Mouse (Mus musculus) Patski (cell line): Measurements from ENCODE around the gene Ctnnal1. TPM values are rescaled to one million over a fixed set of nuclear protein-coding genes. Genes with fewer than 3 reads are reported as not detected.
A peak's percentile ranks its signal among the peaks of the same experiment; 100 is the strongest.

ENCODE experiments used
- ATAC-seq: fragments of 100-300 bp; one replicate; pipeline ENCODE4 v1.8.0; 2021
- CTCF ChIA-PET: fragments of 350-600 bp; sonication (Branson Sonifier 250); formaldehyde crosslinking; loops from one replicate; lab custom pipeline; 2022; ENCODE audit warnings: inconsistent platforms; lab: Charles Lee
- POLR2A ChIA-PET: fragments of 350-600 bp; sonication (Branson Sonifier 250); formaldehyde crosslinking; loops from one replicate; lab custom pipeline; 2022; ENCODE audit warnings: antibody characterized with exemption, inconsistent platforms; lab: Charles Lee
- DNase-seq: peaks from one replicate; pipeline ENCODE4 v3.0.0-alpha.2; 2011; ENCODE audit warnings: low read depth, low spot score
- H3K27me3 ChIP-seq: fragments of 371-371 bp; one replicate; pipeline ENCODE4 v1.5.1; 2021
- CTCF ChIP-seq: fragments of 100-300 bp; IDR thresholded peaks from one replicate; pipeline ENCODE4 v1.5.1; 2021
- in situ Hi-C: fragments of 300-500 bp; cut with MboI; formaldehyde crosslinking; loops from 3 replicates; pipeline ENCODE4 v1.11.1; 2018; ENCODE audit warnings: low pct_unique_long_range_greater_than_20kb, mixed read lengths
- polyA plus RNA-seq: library from polyadenylated mRNA; unstranded; gene quantifications from one replicate; pipeline ENCODE4 v1.2.3, GENCODE M21; 2021

The Ctnnal1 gene
- 33.7 TPM for polyA plus RNA-seq

DNA sequence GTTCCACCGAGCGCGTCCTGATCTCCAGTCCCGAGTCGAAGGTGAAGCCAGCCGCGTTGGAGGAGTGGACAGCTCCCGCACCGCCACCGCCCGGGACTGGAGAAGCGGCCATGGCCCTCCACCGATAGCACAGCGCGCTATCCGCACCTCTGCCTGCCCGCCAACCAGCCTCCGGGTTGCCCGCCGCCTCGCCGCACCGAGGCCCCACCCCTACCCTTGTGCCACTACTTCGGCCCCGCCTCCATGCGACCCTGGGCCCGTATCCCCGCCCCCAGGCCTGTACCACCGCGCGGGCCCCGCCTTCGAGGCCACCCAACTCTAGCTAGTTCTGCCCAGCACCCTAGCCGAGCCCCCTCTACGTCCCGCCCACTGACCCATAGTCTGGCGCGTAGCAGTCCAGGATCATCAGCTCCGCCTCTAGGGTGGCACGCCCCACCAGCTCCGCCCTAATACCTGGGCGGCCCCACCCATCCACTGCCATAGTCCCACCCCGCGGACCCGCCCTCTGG lies at the start of gene Ctnnal1:
Gene Ctnnal1, minus strand, starts transcription at position 186 of the 509 bp plus-strand sequence.
- ChIA-PET CTCF (interaction anchor here (1.3 kb wide), 1 partner anchor 14 kb away, joined by 3 read pairs; no protein-coding TSS in a partner anchor), POLR2A (no interaction called here)
- DNase-seq (no peak), ATAC-seq (peak; percentile 81)
- no peak for TF ChIP-seq CTCF
- H3K27me3 ChIP-seq, result no peaks in the 10 kb centered on the region
- in situ Hi-C loops, result no loop called here

DNA sequence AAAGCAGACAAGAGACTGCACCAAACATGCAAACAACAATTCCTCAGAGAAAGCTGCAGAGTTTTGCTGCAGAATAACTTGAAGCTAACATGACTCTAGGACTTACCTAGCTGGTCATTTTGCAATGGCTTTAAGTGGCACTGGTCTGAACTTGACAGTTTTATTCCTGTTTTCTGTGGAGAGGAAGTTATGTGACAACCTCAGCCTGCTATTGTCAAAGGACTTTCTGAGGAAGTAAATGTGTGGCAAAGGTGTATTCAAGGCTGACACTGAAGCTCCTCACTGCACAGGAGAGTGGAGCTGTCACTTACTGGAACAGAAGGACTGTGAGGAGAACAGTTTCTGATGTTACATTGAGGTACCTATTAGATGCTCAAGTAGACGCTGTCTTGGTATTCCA lies 49.8 kb upstream of the Ctnnal1 start:
- in situ Hi-C loops, result no loop called here
- ChIA-PET POLR2A (no interaction called here), CTCF (no interaction called here)
- DNase-seq (no peak), ATAC-seq (no peak)
- H3K27me3 ChIP-seq, result no peaks in the 10 kb centered on the region
- no peak for TF ChIP-seq CTCF

DNA sequence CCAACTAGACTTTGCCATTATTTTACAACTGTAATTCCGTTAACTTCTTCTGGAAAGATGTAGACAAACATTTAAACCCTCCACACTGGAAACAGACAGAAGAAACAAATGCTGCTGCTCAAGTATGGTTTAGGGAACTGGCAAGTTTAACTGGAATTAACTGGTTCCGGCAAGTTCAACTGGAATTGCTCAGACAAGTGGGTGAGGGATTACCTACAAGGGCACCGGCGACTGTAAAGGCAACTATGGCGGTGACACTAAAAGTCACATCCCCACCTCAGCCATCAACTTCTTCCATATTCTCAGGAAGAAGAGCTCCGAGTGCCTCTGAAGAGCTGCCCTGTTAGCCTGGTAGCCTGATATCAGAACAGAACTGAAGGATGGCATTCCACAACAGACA lies 49.4 kb upstream of the Ctnnal1 start:
- ChIA-PET POLR2A (no interaction called here), CTCF (no interaction called here)
- no peak for TF ChIP-seq CTCF
- in situ Hi-C loops, result no loop called here
- DNase-seq (no peak), ATAC-seq (no peak)
- no peaks in the 10 kb centered on the region for H3K27me3 ChIP-seq

- DNase-seq (no peak), ATAC-seq (no peak)
- ChIA-PET POLR2A (no interaction called here), CTCF (interaction anchor here (1.2 kb wide), 1 partner anchor 14 kb away, joined by 3 read pairs; no protein-coding TSS in a partner anchor)
- in situ Hi-C loops, result no loop called here
- no peaks in the 10 kb centered on the region for H3K27me3 ChIP-seq
- no peak for TF ChIP-seq CTCF
Observed at GRCm38 (mm10) chr4:56912382-56913001, 47.5 kb upstream of the Ctnnal1 start.

DNA sequence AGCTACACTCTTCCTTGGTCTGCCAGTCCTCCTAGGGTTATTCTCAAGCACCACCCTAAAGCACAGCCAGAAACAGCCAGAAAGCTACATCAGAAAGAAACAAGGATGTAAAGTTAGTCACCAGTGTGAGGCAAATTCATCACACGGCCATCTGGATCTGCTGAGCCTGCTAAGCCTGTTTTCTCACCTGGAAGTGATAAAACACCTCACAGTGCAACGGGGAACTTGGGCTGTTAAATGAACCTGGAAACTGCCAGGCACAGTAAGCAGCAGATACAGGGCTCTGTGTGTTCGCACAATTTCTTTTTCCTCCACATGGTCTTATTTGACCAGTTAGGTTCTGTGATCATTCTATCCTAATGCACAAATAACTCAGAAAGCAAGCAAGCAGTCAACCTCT lies 44.6 kb upstream of the Ctnnal1 start:
- ATAC-seq (no peak), DNase-seq (no peak)
- H3K27me3 ChIP-seq, result no peaks in the 10 kb centered on the region
- in situ Hi-C loops, result no loop called here
- ChIA-PET POLR2A (no interaction called here), CTCF (interaction anchor here (1.2 kb wide), 1 partner anchor 15 kb away, joined by 3 read pairs; no protein-coding TSS in a partner anchor)
- no peak for TF ChIP-seq CTCF

- no peak for ATAC-seq
- no peak for DNase-seq
- in situ Hi-C loops, result no loop called here
- no peaks in the 10 kb centered on the region for H3K27me3 ChIP-seq
- no peak for TF ChIP-seq CTCF
- CTCF ChIA-PET, result no interaction called here
- POLR2A ChIA-PET, result no interaction called here
Observed at GRCm38 (mm10) chr4:56907671-56908070, 42.7 kb upstream of the Ctnnal1 start.

DNA sequence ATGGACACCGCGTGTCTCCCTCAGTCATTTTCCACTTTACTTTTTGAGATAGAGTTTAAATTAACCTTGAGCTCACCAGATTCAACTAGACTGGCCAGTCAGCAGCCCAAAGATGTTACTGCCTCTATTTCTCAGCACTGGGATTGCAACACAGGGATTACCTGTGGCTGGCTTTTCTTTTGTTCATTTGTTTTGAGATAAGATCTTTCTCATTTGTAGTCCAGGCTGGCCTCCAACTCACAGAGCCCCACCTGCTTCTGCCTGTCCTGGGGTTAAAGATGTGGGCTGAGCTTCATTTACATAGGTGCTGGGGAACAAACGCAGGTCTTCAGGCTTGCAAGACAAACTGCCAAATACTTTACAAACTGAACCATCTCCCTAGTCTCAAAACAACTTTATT lies 41.9 kb upstream of the Ctnnal1 start:
- no peaks in the 10 kb centered on the region for H3K27me3 ChIP-seq
- no peak for DNase-seq
- ATAC-seq, result no peak
- in situ Hi-C loops, result no loop called here
- POLR2A ChIA-PET, result no interaction called here
- CTCF ChIA-PET, result no interaction called here
- no peak for TF ChIP-seq CTCF

DNA sequence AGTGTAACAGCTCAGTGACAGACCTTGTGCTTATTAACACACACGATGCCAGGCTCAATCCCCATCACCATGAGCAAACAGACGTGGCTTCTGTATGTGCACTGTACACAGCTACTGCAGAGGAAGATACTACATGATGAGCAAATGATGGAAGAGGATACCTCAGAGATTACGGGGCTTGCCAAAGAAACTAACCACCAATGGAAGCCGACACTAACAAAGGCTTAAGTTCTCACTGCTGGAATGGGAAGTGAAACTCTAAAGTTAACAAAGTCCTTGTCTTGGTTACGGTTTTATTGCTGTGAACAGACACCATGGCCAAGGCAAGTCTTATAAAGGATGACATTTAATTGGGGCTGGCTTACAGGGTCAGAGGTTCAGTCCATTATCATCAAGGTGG lies 40.5 kb upstream of the Ctnnal1 start:
- no peak for TF ChIP-seq CTCF
- in situ Hi-C loops, result no loop called here
- CTCF ChIA-PET, result no interaction called here
- no peaks in the 10 kb centered on the region for H3K27me3 ChIP-seq
- no peak for DNase-seq
- POLR2A ChIA-PET, result no interaction called here
- no peak for ATAC-seq

DNA sequence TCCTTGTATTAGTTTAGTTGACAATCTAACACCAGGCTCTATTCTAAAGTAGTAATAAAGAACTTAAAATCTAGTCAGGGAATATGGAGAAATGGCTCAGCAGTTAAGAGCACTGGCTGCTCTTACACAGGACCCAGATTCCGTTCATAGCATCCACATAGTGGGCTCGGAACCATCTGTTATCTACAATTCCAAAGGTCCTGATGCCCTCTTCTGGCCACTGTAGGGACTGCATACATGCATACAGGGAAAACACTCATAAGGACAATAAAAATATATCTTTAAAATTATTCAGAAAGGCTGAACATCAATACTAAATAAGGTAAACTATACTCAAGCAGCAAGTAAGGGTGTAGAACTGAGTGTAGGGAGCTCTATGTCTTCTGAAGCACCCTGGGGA lies 36.7 kb upstream of the Ctnnal1 start:
- in situ Hi-C loops, result no loop called here
- ATAC-seq (no peak), DNase-seq (no peak)
- no peaks in the 10 kb centered on the region for H3K27me3 ChIP-seq
- ChIA-PET POLR2A (no interaction called here), CTCF (interaction anchor here (1.2 kb wide), 1 partner anchor 12 kb away, joined by 3 read pairs; no protein-coding TSS in a partner anchor)
- TF ChIP-seq CTCF, result peak; percentile 53

DNA sequence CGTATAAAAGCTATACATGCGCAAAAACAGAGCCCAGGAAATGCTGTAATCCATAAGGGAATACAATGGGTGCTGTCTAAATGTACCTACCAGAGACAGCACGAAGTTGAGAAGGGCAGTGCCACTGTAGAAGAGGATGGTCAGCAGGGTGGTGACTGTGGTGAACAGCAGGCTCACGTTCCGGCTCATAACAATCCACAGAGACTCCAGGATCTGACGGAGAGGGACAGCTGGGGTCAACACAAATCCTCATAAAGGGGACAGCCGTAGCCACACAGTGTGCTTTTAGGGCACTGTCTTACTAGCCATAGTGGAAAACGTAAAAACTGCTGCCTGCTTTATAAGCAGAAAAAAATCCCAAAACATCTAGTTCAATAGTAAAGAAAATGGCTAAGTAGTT lies 34.2 kb upstream of the Ctnnal1 start:
- ChIA-PET POLR2A (no interaction called here), CTCF (interaction anchor here (0.6 to 1.1 kb wide), 2 partner anchors 14 to 48 kb away, joined by 3 read pairs; no protein-coding TSS in a partner anchor)
- no peak for TF ChIP-seq CTCF
- no peak for DNase-seq
- in situ Hi-C loops, result no loop called here
- H3K27me3 ChIP-seq, result no peaks in the 10 kb centered on the region
- no peak for ATAC-seq

DNA sequence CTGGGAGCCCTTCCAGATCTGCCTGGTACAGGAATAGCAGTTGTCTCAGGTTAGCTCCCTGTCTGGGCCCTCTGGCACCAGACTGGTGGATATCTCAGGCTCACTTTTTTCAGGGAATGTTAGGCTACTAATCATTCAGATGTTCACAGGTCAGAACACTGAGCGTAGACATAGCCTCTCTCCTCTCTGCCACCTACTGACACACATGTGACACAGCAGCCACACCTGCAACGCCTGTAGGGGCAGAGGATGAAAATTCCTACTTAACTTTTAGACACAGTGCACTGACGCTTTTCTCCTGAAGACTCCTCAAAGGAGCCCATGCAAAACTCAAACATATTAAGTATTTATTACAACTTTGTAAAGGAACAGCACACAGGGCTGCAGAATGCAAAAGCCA lies 32.5 kb upstream of the Ctnnal1 start:
- in situ Hi-C loops, result no loop called here
- ChIA-PET POLR2A (no interaction called here), CTCF (no interaction called here)
- no peak for DNase-seq
- no peak for TF ChIP-seq CTCF
- no peak for ATAC-seq
- no peaks in the 10 kb centered on the region for H3K27me3 ChIP-seq
